Mouse (Mus musculus) adrenal gland, adult (tissue): ENCODE results near the gene Rpl31.

Source experiments
- DNase-seq, 2 experiments: peaks; one replicate each; pipeline ENCODE4 v3.0.0; 2022 to 2023; ENCODE audit warnings: low spot score in 1 of 2; ENCODE audit not compliant: inconsistent age in 2 of 2

Rpl31 gene

GRCm38 (mm10) chr1:39365562-39365961 is 2.1 kb upstream of the Rpl31 start:
- DNase-seq = no peak

GRCm38 (mm10) chr1:39367045-39367444 is 597 bp upstream of the Rpl31 start:
- DNase-seq = no peak

- no peak for DNase-seq
These were observed 712 bp downstream of the Rpl31 start for GRCm38 (mm10) chr1:39368267-39368841.

GRCm38 (mm10) chr1:39370431-39370830 is 2.8 kb downstream of the Rpl31 start:
- DNase-seq = no peak

GRCm38 (mm10) chr1:39372220-39372843 is 4.7 kb downstream of the Rpl31 start:
- no peak for DNase-seq

- no peak for DNase-seq
These were observed 5.7 kb downstream of the Rpl31 start for GRCm38 (mm10) chr1:39373378-39373777.

GRCm38 (mm10) chr1:39374231-39374809 is 6.7 kb downstream of the Rpl31 start:
- DNase-seq = no peak

GRCm38 (mm10) chr1:39376121-39376520 is 8.5 kb downstream of the Rpl31 start:
- no peak for DNase-seq

- no peak for DNase-seq
These were observed 9.1 kb downstream of the Rpl31 start for GRCm38 (mm10) chr1:39376726-39377240.

GRCm38 (mm10) chr1:39378540-39378939 is 10.9 kb downstream of the Rpl31 start:
- DNase-seq = no peak

GRCm38 (mm10) chr1:39379021-39379420 is 11.4 kb downstream of the Rpl31 start:
- DNase-seq = no peak

- no peak for DNase-seq
These were observed 13.4 kb downstream of the Rpl31 start for GRCm38 (mm10) chr1:39381017-39381416.

- DNase-seq = no peak
These were observed 17.3 kb downstream of the Rpl31 start for GRCm38 (mm10) chr1:39384914-39385313.

- DNase-seq = no peak
These were observed 18.8 kb downstream of the Rpl31 start for GRCm38 (mm10) chr1:39386456-39386855.

GRCm38 (mm10) chr1:39387497-39387896 is 19.9 kb downstream of the Rpl31 start:
- no peak for DNase-seq

GRCm38 (mm10) chr1:39388163-39388562 is 20.5 kb downstream of the Rpl31 start:
- DNase-seq = no peak

- DNase-seq = no peak
These were observed 21.7 kb downstream of the Rpl31 start for GRCm38 (mm10) chr1:39389338-39389737.

- DNase-seq = no peak
These were observed 24.0 kb downstream of the Rpl31 start for GRCm38 (mm10) chr1:39391652-39392051.

GRCm38 (mm10) chr1:39392189-39392588 is 24.5 kb downstream of the Rpl31 start:
- peak; percentile 74 to 91 for DNase-seq

GRCm38 (mm10) chr1:39393217-39393867 is 25.7 kb downstream of the Rpl31 start:
- no peak for DNase-seq

GRCm38 (mm10) chr1:39394096-39394495 is 26.5 kb downstream of the Rpl31 start:
- no peak for DNase-seq

GRCm38 (mm10) chr1:39394650-39395049 is 27.0 kb downstream of the Rpl31 start:
- no peak for DNase-seq
